Mouse (Mus musculus): ENCODE results near the gene Slc7a4.
A peak's percentile ranks its signal among the peaks of the same experiment; 100 is the strongest.
"Not testable (repeated sequence)": the region's sequence is repeated elsewhere in the genome, so short reads cannot be mapped to it uniquely, and the experiment has no call there.

Slc7a4 gene

GRCm38 (mm10) chr16:17583064-17583463, at the start of gene Slc7a4:
Gene Slc7a4 (minus strand): TSS chr16:17583214.
- peak in 1 of 2 experiments; percentile 23 for DNase-seq

GRCm38 (mm10) chr16:17632580-17632979, 49.6 kb upstream of the Slc7a4 start:
- DNase-seq, result no peak

GRCm38 (mm10) chr16:17626269-17626555, 43.2 kb upstream of the Slc7a4 start:
- DNase-seq, result no peak

- peak; percentile 20 to 44 for DNase-seq
Measured at GRCm38 (mm10) chr16:17625488-17626268, 42.7 kb upstream of the Slc7a4 start.

- no peak for DNase-seq
Measured at GRCm38 (mm10) chr16:17621936-17622335, 38.9 kb upstream of the Slc7a4 start.

GRCm38 (mm10) chr16:17619198-17620105, 36.4 kb upstream of the Slc7a4 start, which contains the start of gene Smpd4:
Gene Smpd4 (plus strand): TSS chr16:17619354.
- peak; percentile 95 for DNase-seq

- peak; percentile 72 to 83 for DNase-seq
Measured at GRCm38 (mm10) chr16:17617922-17618565, 35.0 kb upstream of the Slc7a4 start.

- no peak for DNase-seq
Measured at GRCm38 (mm10) chr16:17616212-17616611, 33.2 kb upstream of the Slc7a4 start.

- not testable (repeated sequence) for DNase-seq
Measured at GRCm38 (mm10) chr16:17614740-17615139, 31.7 kb upstream of the Slc7a4 start.

GRCm38 (mm10) chr16:17611383-17611782, 28.4 kb upstream of the Slc7a4 start:
- no peak for DNase-seq

GRCm38 (mm10) chr16:17605684-17606083, 22.7 kb upstream of the Slc7a4 start:
- no peak for DNase-seq

GRCm38 (mm10) chr16:17604941-17605340, 21.9 kb upstream of the Slc7a4 start:
- no peak for DNase-seq

GRCm38 (mm10) chr16:17600944-17601562, 18.0 kb upstream of the Slc7a4 start:
- DNase-seq, result no peak

- no peak for DNase-seq
Measured at GRCm38 (mm10) chr16:17590731-17591130, 7.7 kb upstream of the Slc7a4 start.

GRCm38 (mm10) chr16:17584555-17584954, 1.5 kb upstream of the Slc7a4 start:
- DNase-seq, result no peak

- DNase-seq, result no peak
Measured at GRCm38 (mm10) chr16:17576825-17577215, 6.2 kb downstream of the Slc7a4 start.

GRCm38 (mm10) chr16:17575870-17576824, 6.9 kb downstream of the Slc7a4 start:
- peak; percentile 83 to 88 for DNase-seq

- DNase-seq, result no peak
Measured at GRCm38 (mm10) chr16:17566186-17566585, 16.8 kb downstream of the Slc7a4 start.

GRCm38 (mm10) chr16:17564771-17565170, 18.2 kb downstream of the Slc7a4 start:
- DNase-seq, result no peak

- DNase-seq, result no peak
Measured at GRCm38 (mm10) chr16:17564221-17564620, 18.8 kb downstream of the Slc7a4 start.

GRCm38 (mm10) chr16:17563580-17563979, 19.4 kb downstream of the Slc7a4 start:
- no peak for DNase-seq
